Mouse (Mus musculus) intestine, embryonic 15.5 days (tissue): ENCODE measurements around the gene Syt7. TPM values are rescaled to one million over a fixed set of nuclear protein-coding genes. Genes with fewer than 3 reads are reported as not detected.

Experiments
- ATAC-seq: fragments of 200-750 bp; cut with Nextera tagmentation; 2 replicates; pipeline ENCODE4 v1.8.0; 2017; ENCODE audit warnings: moderate TSS enrichment, moderate library complexity
- H3K27ac ChIP-seq: fragments of 300-500 bp; sonication (generic); 2 replicates; pipeline ENCODE4 v1.5.1; 2015; ENCODE audit warnings: mild to moderate bottlenecking, inconsistent platforms
- H3K27me3 ChIP-seq: fragments of 300-500 bp; sonication (generic); replicated peaks from 2 replicates; pipeline ENCODE4 v1.6.1; 2015; ENCODE audit warnings: inconsistent platforms
- H3K36me3 ChIP-seq: fragments of 300-500 bp; sonication (generic); 2 replicates; pipeline ENCODE4 v1.6.1; 2015; ENCODE audit warnings: inconsistent platforms
- H3K4me1 ChIP-seq: fragments of 300-500 bp; sonication (generic); replicated peaks from 2 replicates; pipeline ENCODE4 v1.6.1; 2015; ENCODE audit warnings: inconsistent platforms
- H3K4me2 ChIP-seq: fragments of 300-500 bp; sonication (generic); replicated peaks from 2 replicates; pipeline ENCODE4 v1.6.1; 2015; ENCODE audit warnings: mild to moderate bottlenecking, inconsistent platforms
- H3K4me3 ChIP-seq: fragments of 300-500 bp; sonication (generic); replicated peaks from 2 replicates; pipeline ENCODE4 v1.5.1; 2015; ENCODE audit warnings: inconsistent platforms
- H3K9ac ChIP-seq: fragments of 300-500 bp; sonication (generic); 2 replicates; pipeline ENCODE4 v1.6.1; 2015; ENCODE audit warnings: inconsistent platforms
- H3K9me3 ChIP-seq: fragments of 300-500 bp; sonication (generic); 2 replicates; pipeline ENCODE4 v1.6.1; 2016; ENCODE audit warnings: inconsistent platforms
- WGBS: fragments of 180-500 bp; shearing (Covaris S2); methylation state at CpG from one replicate; pipeline ENCODE4 v1.1.7; 2015; 5-methylcytosine and 5-hydroxymethylcytosine counted together
- polyA plus RNA-seq: library from polyadenylated mRNA; unstranded; fragments of >200 nt; fragmentation: Nextera tagmentation; extraction: Ambion mirVana; gene quantifications from 2 replicates; pipeline ENCODE4 v1.2.1, GENCODE M21; 2015

Gene Syt7
- polyA plus RNA-seq = 1.7 and 3.1 TPM in 2 replicates

DNA sequence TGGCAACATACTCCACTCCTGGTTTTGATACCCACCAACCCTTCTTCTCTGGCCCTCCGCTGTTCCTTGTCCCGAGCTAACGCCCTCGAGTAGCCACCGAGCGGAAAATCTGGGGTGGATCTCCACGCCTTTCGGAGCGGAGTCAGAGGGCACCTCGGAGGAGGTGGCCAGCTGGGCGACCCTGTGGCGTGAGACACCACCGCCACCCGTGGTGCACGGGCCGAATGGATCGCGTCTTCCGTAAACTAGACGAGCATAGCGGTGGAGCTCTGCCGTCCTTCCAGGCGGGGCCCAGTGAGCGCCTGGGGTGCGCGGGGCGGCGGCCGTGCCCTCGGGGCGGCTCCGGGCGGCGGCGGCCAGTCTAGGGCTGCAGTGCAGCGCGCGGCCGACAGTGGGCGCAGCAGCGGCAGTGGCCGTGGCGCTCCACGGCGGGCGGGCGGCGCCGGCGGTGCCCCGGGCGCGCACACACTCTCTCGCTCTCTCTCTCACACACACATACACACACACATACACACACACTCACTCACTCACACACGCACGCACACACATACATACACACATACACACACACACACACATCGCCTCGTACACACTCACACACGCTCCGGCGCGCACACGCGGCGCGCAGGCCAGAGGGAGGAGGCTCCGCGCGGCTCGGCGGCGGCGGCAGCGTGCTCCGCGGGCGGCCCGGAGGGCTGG, at the start of gene Syt7:
Gene Syt7, plus strand, starts transcription at position 476 of the 699 bp plus-strand sequence.
- peak; percentile 93 for ATAC-seq
- under 1% methylated on average over 74 of the region's 78 CpGs for WGBS
- peak within 1 kb of the TSS; percentile 61 for H3K4me3 ChIP-seq
- no peak within 1 kb of the TSS for H3K27ac ChIP-seq
- peaks cover 18% of the 10 kb centered on the region for H3K27me3 ChIP-seq
- H3K9me3 ChIP-seq = no peaks in the 10 kb centered on the region
- peak within 1 kb of the TSS; percentile 62 for H3K9ac ChIP-seq
- peaks cover 12% of the 10 kb centered on the region; the same call in 1 of the 2 replicates for H3K4me1 ChIP-seq
- peak within 1 kb of the TSS; percentile 94 for H3K4me2 ChIP-seq
- H3K36me3 ChIP-seq = no peaks in the 10 kb centered on the region

GRCm38 (mm10) chr19:10339271-10339670, 49.6 kb upstream of the Syt7 start:
- Histone ChIP-seq H3K9me3 (no peaks in the 10 kb centered on the region), H3K4me2 (no peak overlapping the region), H3K4me3 (no peak overlapping the region), H3K36me3 (no peaks in the 10 kb centered on the region), H3K9ac (no peak overlapping the region), H3K27me3 (no peaks in the 10 kb centered on the region; the same call in 1 of the 2 replicates), H3K27ac (0 out of 2 replicates have a peak overlapping the region, but pooled peaks have one; percentile 32), H3K4me1 (peaks cover 5% of the 10 kb centered on the region)
- no peak for ATAC-seq
- 28% methylated on average over 5 of the region's 5 CpGs for WGBS

GRCm38 (mm10) chr19:10340661-10341060, 48.2 kb upstream of the Syt7 start:
- 27% methylated on average over 5 of the region's 5 CpGs for WGBS
- ATAC-seq = no peak
- H3K4me3 ChIP-seq = no peak overlapping the region

DNA sequence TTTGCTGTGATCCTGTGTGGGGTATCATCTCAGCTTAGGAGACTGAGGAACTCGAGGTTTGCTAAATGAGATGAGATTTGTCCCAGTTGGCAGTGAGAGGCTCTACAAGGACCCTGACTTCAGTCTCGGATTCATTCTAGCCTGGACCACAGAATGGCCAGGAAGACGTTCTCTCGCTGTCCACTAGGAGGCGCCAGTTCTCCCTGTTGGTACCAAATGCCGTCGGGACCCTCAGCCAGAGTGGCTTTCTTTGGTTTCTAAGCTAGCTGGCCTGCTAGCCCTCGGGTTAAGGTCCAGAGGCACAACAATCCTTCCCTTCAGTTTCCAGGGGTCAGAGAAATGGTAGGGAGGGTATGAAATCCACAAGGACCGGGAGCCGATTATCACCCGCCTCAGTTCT, 47.7 kb upstream of the Syt7 start:
- H3K36me3 ChIP-seq = no peaks in the 10 kb centered on the region
- WGBS = 17% methylated on average over 11 of the region's 11 CpGs

More at GRCm38 (mm10) chr19:10340661-10341060, 48.2 kb upstream of the Syt7 start:
- H3K4me2 ChIP-seq = no peak overlapping the region
- peaks cover 5% of the 10 kb centered on the region for H3K4me1 ChIP-seq
- no peaks in the 10 kb centered on the region for H3K9me3 ChIP-seq
- H3K9ac ChIP-seq = no peak overlapping the region
- no peaks in the 10 kb centered on the region; the same call in 1 of the 2 replicates for H3K27me3 ChIP-seq
- no peak overlapping the region for H3K27ac ChIP-seq
- no peaks in the 10 kb centered on the region for H3K36me3 ChIP-seq

GRCm38 (mm10) chr19:10341817-10342439, 47.0 kb upstream of the Syt7 start:
- WGBS = 49% methylated on average over 12 of the region's 12 CpGs
- ATAC-seq = no peak
- Histone ChIP-seq H3K9ac (no peak overlapping the region), H3K4me2 (no peak overlapping the region), H3K27ac (no peak overlapping the region), H3K27me3 (peaks cover 3% of the 10 kb centered on the region; the same call in 1 of the 2 replicates), H3K36me3 (no peaks in the 10 kb centered on the region), H3K9me3 (no peaks in the 10 kb centered on the region), H3K4me3 (no peak overlapping the region), H3K4me1 (peaks cover 5% of the 10 kb centered on the region)

More for the DNA sequence above, 47.7 kb upstream of the Syt7 start:
- H3K9me3 ChIP-seq = no peaks in the 10 kb centered on the region
- H3K4me2 ChIP-seq = no peak overlapping the region
- peaks cover under 1% of the 10 kb centered on the region; the same call in 1 of the 2 replicates for H3K27me3 ChIP-seq
- H3K4me1 ChIP-seq = peaks cover 5% of the 10 kb centered on the region
- ATAC-seq = no peak
- no peak overlapping the region for H3K9ac ChIP-seq
- no peak overlapping the region for H3K27ac ChIP-seq
- H3K4me3 ChIP-seq = no peak overlapping the region

DNA sequence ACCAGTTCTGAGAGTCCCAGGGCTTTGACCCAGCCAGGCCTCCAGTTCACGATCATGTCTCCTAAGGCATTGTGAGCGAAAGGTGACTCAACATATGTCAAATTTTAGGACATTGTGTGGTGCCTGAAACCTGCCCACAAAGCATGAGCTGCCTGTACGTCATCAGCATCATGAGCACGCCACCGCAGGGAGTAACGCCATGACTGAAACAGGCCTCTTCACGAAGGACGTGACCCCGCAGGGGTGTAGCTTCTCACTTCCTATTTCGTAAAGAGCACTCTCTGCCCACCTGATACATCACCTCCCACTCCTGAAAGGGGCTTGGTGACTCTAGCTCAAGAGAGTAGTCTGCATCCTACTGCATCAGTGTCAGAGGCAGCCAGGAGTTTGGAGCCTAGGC, 45.0 kb upstream of the Syt7 start:
- Histone ChIP-seq H3K36me3 (no peaks in the 10 kb centered on the region), H3K4me1 (peaks cover 5% of the 10 kb centered on the region), H3K27me3 (peaks cover 3% of the 10 kb centered on the region; the same call in 1 of the 2 replicates), H3K27ac (no peak overlapping the region), H3K4me2 (no peak overlapping the region), H3K9me3 (no peaks in the 10 kb centered on the region), H3K4me3 (no peak overlapping the region), H3K9ac (no peak overlapping the region)
- 77% methylated on average over 10 of the region's 10 CpGs for WGBS
- ATAC-seq = no peak

DNA sequence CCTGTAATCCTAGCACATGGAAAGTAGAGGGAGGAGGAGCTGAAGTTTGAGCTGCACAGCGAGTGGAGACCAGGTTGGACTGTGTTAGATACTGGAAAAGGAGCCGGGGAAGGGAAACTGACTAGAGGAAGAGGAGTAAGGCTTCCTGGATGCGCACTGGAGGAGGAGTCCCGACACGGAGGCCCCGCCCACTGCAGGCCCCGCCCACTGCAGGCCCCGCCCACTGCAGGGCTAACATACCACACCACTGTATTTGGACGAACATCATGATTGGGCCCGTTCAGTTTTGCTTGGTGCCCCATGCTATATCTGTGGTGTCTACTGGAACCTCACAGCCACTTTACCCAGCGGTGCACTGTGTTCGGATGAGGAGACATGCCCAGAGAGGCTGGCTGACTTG, 43.2 kb upstream of the Syt7 start:
- 35% methylated on average over 12 of the region's 12 CpGs for WGBS
- H3K4me3 ChIP-seq = no peak overlapping the region
- H3K36me3 ChIP-seq = no peaks in the 10 kb centered on the region
- peaks cover 5% of the 10 kb centered on the region for H3K4me1 ChIP-seq
- no peak overlapping the region for H3K27ac ChIP-seq
- no peaks in the 10 kb centered on the region for H3K9me3 ChIP-seq
- H3K9ac ChIP-seq = no peak overlapping the region
- H3K27me3 ChIP-seq = peaks cover 3% of the 10 kb centered on the region; the same call in 1 of the 2 replicates
- H3K4me2 ChIP-seq = no peak overlapping the region
- ATAC-seq = no peak

DNA sequence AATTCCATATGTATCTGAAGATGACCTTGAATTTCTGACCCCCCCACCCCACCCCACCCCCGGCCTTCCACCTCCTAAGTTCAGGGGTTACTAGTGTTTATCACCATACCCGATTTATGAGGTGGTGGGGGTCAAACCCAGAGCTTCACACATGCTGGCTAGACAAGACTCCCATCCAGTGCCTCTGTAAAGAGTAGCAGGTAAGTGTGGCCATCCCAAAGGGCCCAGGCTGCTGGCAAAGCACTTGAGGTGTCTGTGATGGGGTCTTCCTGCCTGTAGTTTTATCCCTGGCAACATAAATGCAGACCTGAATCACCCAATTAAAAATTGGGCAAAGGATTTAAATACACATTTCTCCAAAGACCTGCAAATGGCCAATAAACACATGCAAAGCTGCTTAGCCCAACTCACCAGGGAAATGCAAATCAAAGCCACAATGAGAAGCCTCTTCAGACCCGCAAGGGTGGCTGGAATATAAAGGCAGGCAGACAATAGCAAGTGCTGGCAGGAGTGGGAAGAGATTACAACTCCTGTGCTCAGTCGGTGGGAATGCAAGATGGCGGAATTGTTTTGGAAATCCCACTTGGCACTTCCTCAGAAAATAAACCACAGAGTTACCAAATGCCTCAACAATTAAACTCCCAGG, 41.1 kb upstream of the Syt7 start:
- Histone ChIP-seq H3K36me3 (no peaks in the 10 kb centered on the region), H3K27ac (no peak overlapping the region), H3K4me3 (no peak overlapping the region), H3K9ac (no peak overlapping the region), H3K9me3 (no peaks in the 10 kb centered on the region), H3K4me1 (no peaks in the 10 kb centered on the region), H3K4me2 (no peak overlapping the region), H3K27me3 (peaks cover 3% of the 10 kb centered on the region; the same call in 1 of the 2 replicates)
- 54% methylated on average over 5 of the region's 5 CpGs for WGBS
- ATAC-seq = no peak

GRCm38 (mm10) chr19:10352218-10352617, 36.7 kb upstream of the Syt7 start:
- no peak for ATAC-seq
- Histone ChIP-seq H3K27me3 (no peaks in the 10 kb centered on the region), H3K4me3 (no peak overlapping the region), H3K9me3 (no peaks in the 10 kb centered on the region), H3K4me1 (no peaks in the 10 kb centered on the region), H3K4me2 (no peak overlapping the region), H3K9ac (no peak overlapping the region), H3K27ac (no peak overlapping the region), H3K36me3 (no peaks in the 10 kb centered on the region)
- WGBS = 86% methylated on average over 7 of the region's 7 CpGs

DNA sequence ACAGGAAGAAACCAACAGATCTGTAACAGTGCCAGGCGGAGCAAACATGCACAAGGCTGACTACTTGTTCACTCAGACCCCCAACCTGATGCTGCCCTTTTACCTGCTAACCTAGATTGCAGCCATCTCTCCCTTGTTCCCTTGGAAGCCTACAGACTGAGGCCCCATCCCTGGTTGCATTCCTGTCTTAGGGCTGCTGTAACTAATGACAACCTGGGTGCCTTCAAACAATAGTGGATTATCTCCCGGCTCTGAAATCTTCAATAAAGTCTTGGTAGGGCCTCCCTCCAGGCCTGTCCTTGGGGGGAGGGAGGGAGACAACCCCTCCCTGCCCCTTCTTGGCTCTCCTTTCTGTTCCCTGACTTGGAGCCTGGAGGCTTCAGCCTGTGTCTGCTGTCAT, 34.1 kb upstream of the Syt7 start:
- ATAC-seq = no peak
- no peaks in the 10 kb centered on the region for H3K4me1 ChIP-seq
- no peak overlapping the region for H3K9ac ChIP-seq
- 56% methylated on average over 2 of the region's 2 CpGs for WGBS
- H3K36me3 ChIP-seq = no peaks in the 10 kb centered on the region
- H3K27ac ChIP-seq = no peak overlapping the region
- H3K4me2 ChIP-seq = no peak overlapping the region
- H3K27me3 ChIP-seq = no peaks in the 10 kb centered on the region
- no peak overlapping the region for H3K4me3 ChIP-seq
- H3K9me3 ChIP-seq = no peaks in the 10 kb centered on the region

- 24% methylated on average over 12 of the region's 12 CpGs for WGBS
- no peaks in the 10 kb centered on the region for H3K36me3 ChIP-seq
- H3K4me2 ChIP-seq = no peak overlapping the region
- H3K9me3 ChIP-seq = no peaks in the 10 kb centered on the region
- no peak overlapping the region for H3K9ac ChIP-seq
- no peak for ATAC-seq
- H3K4me1 ChIP-seq = no peaks in the 10 kb centered on the region
- no peak overlapping the region for H3K27ac ChIP-seq
- H3K4me3 ChIP-seq = no peak overlapping the region
- H3K27me3 ChIP-seq = no peaks in the 10 kb centered on the region; the same call in 1 of the 2 replicates
Observed at GRCm38 (mm10) chr19:10356845-10357503, 31.9 kb upstream of the Syt7 start.
